Comparison of ENCODE assay signal across 24 mouse cellular contexts in genomic region chr3:23928097-23928496, GRCm38 (mm10).
DNase-seq lines count a peak whose midpoint lies in the region; ATAC-seq lines count a peak whose summit lies in the region.
"Had no signal": no experiment of that assay in that cellular context is flagged by ENCODE, and none has a peak within 500 bp of the region (broad histone marks: within the 10 kb centered on the region; RNA-seq: fewer than 3 reads in every experiment).

No protein-coding gene starts in this region.

- no peak overlapping the region for H3K4me3 ChIP-seq in embryonic facial prominence, embryonic 14.5 days (ENCODE audit: low read depth, low read length)
- no peak overlapping the region for H3K4me3 ChIP-seq in embryonic facial prominence, embryonic 10.5 days
- H3K4me3 ChIP-seq in liver, embryonic 16.5 days (ENCODE audit: low read depth, low read length), result no peak overlapping the region
- H3K4me3 ChIP-seq: gastrocnemius, adult 2 months; heart, embryonic 12.5 days; kidney, embryonic 15.5 days; midbrain, embryonic 12.5 days had no signal

- H3K4me1 ChIP-seq in embryonic facial prominence, embryonic 14.5 days (ENCODE audit: control insufficient read depth, insufficient read depth, low read length), result no peaks in the 10 kb centered on the region
- no peaks in the 10 kb centered on the region for H3K4me1 ChIP-seq in embryonic facial prominence, embryonic 10.5 days
- H3K4me1 ChIP-seq in liver, embryonic 16.5 days (ENCODE audit: control insufficient read depth, low read depth, low read length), result no peaks in the 10 kb centered on the region
- H3K4me1 ChIP-seq: heart, embryonic 12.5 days; kidney, embryonic 15.5 days; midbrain, embryonic 12.5 days had no signal

- H3K27me3 ChIP-seq in embryonic facial prominence, embryonic 14.5 days (replicated peaks; ENCODE audit: control insufficient read depth, insufficient read depth, low read length), result no peaks in the 10 kb centered on the region
- no peaks in the 10 kb centered on the region for H3K27me3 ChIP-seq in embryonic facial prominence, embryonic 10.5 days (replicated peaks; ENCODE audit: low read depth, poor library complexity, severe bottlenecking)
- H3K27me3 ChIP-seq in liver, embryonic 16.5 days (ENCODE audit: control insufficient read depth, insufficient read depth, low read depth, low read length), result no peaks in the 10 kb centered on the region
- H3K27me3 ChIP-seq: heart, embryonic 12.5 days; kidney, embryonic 15.5 days; midbrain, embryonic 12.5 days; Patski had no signal

- no peak overlapping the region for H3K9ac ChIP-seq in embryonic facial prominence, embryonic 14.5 days (ENCODE audit: low read depth, low read length)
- no peak overlapping the region for H3K9ac ChIP-seq in liver, embryonic 16.5 days (ENCODE audit: low read depth, low read length)
- H3K9ac ChIP-seq: heart, embryonic 12.5 days; kidney, embryonic 15.5 days; midbrain, embryonic 12.5 days had no signal

- H3K36me3 ChIP-seq in embryonic facial prominence, embryonic 14.5 days (ENCODE audit: control insufficient read depth, insufficient read depth, low read length), result no peaks in the 10 kb centered on the region
- no peaks in the 10 kb centered on the region for H3K36me3 ChIP-seq in embryonic facial prominence, embryonic 10.5 days (replicated peaks)
- no peaks in the 10 kb centered on the region for H3K36me3 ChIP-seq in liver, embryonic 16.5 days (ENCODE audit: control insufficient read depth, insufficient read depth)
- H3K36me3 ChIP-seq: heart, embryonic 12.5 days; kidney, embryonic 15.5 days; midbrain, embryonic 12.5 days had no signal

- 57% methylated on average over 4 of the region's 4 CpGs for WGBS in embryonic facial prominence, embryonic 14.5 days
- 83% methylated on average over 4 of the region's 4 CpGs for WGBS in embryonic facial prominence, embryonic 10.5 days
- 42% methylated on average over 4 of the region's 4 CpGs for WGBS in liver, embryonic 16.5 days (ENCODE audit: insufficient replicate concordance)

- no peak overlapping the region for H3K4me2 ChIP-seq in embryonic facial prominence, embryonic 14.5 days (ENCODE audit: low read depth, low read length)
- H3K4me2 ChIP-seq in liver, embryonic 16.5 days (ENCODE audit: low read depth, low read length), result no peak overlapping the region
- H3K4me2 ChIP-seq: heart, embryonic 12.5 days; kidney, embryonic 15.5 days; midbrain, embryonic 12.5 days had no signal

- DNase-seq in embryonic facial prominence, embryonic 14.5 days (ENCODE audit: low spot score), result peak; percentile 13
- no peak for DNase-seq in embryonic facial prominence, embryonic 10.5 days (ENCODE audit: low spot score)
- peak; percentile 10 for DNase-seq in c-Kit-positive CD71-positive TER-119-negative erythroid progenitor cells, embryonic 14.5 days (ENCODE audit: low read depth)
- DNase-seq in liver, result peak; percentile 4
- DNase-seq in adipocyte (ENCODE audit: low spot score), result no peak
- DNase-seq in right cerebral cortex, postnatal 25 days, result no peak
- no peak for DNase-seq in urinary bladder, postnatal 36 days (ENCODE audit: low spot score in 2 of 2)
- DNase-seq: adrenal gland, adult 8-10 months; cerebellum, adult 2 months; cerebellum, postnatal 25 days; gastrocnemius, adult 2 months; heart, postnatal 10 days; kidney, adult 11 months; kidney, postnatal 36 days; right cerebral cortex, postnatal 14 days; spleen, adult 18-20 months; thymus, postnatal 14 days had no signal

- no peak overlapping the region for H3K27ac ChIP-seq in embryonic facial prominence, embryonic 14.5 days (replicated peaks; ENCODE audit: low read depth, low read length)
- no peak overlapping the region for H3K27ac ChIP-seq in embryonic facial prominence, embryonic 10.5 days (replicated peaks)
- no peak overlapping the region for H3K27ac ChIP-seq in liver, embryonic 16.5 days (ENCODE audit: low read length)
- H3K27ac ChIP-seq: gastrocnemius, adult 2 months; hindbrain, postnatal 0 days; kidney, embryonic 15.5 days; macrophage; midbrain, embryonic 12.5 days had no signal

- H3K9me3 ChIP-seq in embryonic facial prominence, embryonic 14.5 days (ENCODE audit: control insufficient read depth, low read length), result no peaks in the 10 kb centered on the region
- no peaks in the 10 kb centered on the region for H3K9me3 ChIP-seq in embryonic facial prominence, embryonic 10.5 days
- no peaks in the 10 kb centered on the region for H3K9me3 ChIP-seq in liver, embryonic 16.5 days (replicated peaks; ENCODE audit: control insufficient read depth, low read length)
- H3K9me3 ChIP-seq: heart, embryonic 12.5 days; kidney, embryonic 15.5 days; midbrain, embryonic 12.5 days had no signal

- ATAC-seq in embryonic facial prominence, embryonic 14.5 days (ENCODE audit: low read depth), result no peak
- ATAC-seq in liver, embryonic 16.5 days (ENCODE audit: low read depth), result peak; percentile 87
- ATAC-seq: hindbrain, postnatal 0 days; Patski had no signal

Comparison
In these comparisons a context has a peak if more than half of its experiments do, and no peak if none do; other contexts are left out.
1. DNase-seq: peak in embryonic facial prominence, embryonic 14.5 days (single experiment), c-Kit-positive CD71-positive TER-119-negative erythroid progenitor cells, embryonic 14.5 days (single experiment) and liver (single experiment); none in embryonic facial prominence, embryonic 10.5 days (single experiment), adipocyte (single experiment), right cerebral cortex, postnatal 25 days (single experiment) and urinary bladder, postnatal 36 days (0 of 2).